Mouse (Mus musculus) mouse embryonic stem cell (cell line): ENCODE measurements at regions not wholly inside any gene's neighbourhood (a gene's known extent, or its start where the extent isn't known, plus 50 kb on each side); places are given as distances from the start of the nearest gene placed in this dataset.

Experiments used
- in situ Hi-C, 2 experiments: fragments of 300-500 bp; cut with MboI; formaldehyde crosslinking; loops; 1 replicate in 1 of 2; 3 replicates in 1 of 2; pipeline ENCODE4 v1.14.3; 2019 to 2020; ENCODE audit warnings: low sequenced_read_pairs in 2 of 2, low pct_unique_long_range_greater_than_20kb in 1 of 2, mixed read lengths in 1 of 2; ENCODE audit not compliant: unreplicated experiment in 1 of 2

DNA sequence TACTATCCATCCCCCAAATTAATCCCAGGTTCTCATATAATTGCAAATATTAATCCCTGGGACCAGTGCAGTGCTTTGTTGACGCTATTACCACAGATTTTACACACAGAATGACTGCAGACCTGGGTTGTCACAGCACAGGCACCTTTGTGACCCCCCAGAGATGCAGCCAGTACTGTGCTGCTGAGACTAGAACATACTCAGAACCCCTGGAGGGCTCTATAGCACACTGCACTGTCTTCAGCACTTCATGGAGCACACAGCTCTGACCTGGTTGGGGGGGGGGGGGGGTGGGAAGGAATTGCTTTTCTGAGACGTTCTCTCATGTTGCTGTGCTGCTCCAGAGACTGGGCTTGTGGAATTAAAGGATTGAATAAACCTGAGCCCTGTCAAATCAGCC lies 154.9 kb upstream of the Gm34302 start:
- in situ Hi-C loops: no loop called here

DNA sequence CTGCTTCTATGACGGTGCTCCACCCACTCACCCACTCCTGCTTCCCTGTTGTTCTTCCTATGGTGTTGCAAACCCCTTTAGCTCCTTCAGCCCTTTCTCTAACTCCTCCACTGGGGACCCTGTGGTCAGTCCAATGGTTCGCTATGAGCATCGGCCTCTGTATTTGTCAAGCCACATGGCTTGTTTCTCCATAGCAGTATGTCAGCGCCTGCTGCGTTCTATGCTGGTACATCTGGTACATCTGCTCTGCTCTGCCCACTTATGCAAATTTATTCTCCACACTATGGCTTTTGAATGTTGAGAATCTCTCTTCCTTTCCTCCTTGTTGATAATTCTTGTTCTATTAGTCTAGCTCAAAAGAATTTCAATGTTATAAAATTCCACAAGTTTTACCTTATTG lies 154.2 kb upstream of the Gm34302 start:
- in situ Hi-C loops: no loop called here

DNA sequence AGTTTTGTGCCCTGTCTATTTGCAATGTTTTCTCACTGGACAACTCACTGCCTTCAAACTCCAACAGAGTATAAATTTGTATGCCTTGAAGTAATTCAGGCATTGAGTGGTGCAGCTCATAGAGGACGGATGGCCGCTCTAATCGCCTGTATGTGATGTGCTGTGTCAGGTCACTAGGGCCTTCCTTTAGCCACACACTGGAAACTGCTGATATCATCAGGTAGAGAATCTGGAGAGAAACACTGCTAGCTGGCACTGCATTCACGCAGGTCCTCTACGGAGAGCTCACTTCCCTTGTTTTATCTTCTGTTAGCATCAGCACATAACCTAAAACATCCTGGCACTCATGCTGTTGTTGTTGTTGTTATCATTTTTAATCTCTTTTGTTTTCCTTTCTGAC lies 144.0 kb upstream of the Gm34302 start:
- in situ Hi-C loops: no loop called here

DNA sequence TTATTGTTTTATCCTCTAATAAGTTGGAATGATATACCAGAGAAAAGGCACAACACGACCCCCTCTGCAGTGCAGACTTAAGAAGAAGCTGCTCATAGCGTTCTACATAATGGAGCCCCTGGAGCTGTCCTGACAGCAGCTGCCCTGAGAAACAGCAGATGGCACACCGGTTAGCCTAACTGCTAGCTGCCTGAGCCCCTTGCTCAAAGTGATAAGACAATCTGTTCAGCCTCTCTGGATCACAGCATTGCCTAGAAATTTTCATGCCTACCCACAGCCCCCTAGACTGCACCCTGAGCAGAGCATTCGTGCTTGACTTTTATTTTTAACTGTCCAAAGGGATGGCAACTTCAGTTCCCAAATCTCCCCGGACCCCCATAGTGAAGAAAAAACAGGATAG lies 132.4 kb upstream of the Gm34302 start:
- in situ Hi-C loops: no loop called here

DNA sequence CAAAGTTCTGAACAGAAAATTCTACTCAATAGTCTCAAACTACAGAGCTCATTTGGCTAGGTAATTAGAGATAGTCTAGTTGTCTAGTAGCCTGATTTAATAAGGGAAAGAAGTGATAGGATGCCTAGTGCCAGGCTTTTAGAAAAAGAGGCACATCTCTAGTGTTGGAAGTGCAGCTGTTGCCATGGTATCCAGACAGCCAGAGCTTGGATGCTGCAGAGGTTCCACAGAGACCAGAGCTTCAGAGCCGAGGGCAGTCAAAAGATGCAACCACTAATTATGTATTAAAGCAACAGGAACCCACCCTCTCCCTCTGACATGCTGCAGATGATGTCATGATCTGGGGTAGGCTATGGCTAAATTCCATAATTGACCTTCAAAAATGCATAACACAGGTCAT lies 130.0 kb upstream of the Gm34302 start:
- in situ Hi-C loops: no loop called here

DNA sequence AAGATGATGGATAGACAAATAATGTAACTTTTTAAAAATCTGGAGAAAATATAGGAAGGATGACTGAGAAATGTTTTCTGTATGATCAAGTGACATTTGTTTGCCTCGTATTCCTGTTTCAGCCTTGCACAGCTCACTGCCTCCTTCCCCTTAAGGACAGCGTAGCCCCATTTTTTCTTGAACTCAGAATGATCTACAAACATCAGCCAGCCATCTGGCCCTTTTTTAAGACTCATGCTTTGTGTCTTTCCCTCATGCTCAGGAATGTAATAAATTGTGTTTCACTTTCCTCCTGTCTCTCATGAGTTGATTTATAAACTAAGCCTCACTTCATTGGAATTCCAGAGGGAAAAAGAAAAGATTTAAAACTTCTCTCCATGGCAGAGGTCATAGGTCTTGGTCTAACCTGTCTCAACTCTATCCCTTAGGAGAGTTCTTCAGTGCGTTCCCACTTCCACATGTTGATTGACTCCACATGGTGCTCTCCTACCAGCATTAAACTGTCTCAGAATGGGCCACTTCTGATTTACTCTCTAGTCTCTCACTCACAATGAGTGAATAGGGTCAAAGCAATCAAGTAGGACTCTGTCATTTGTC lies 129.2 kb upstream of the Gm34302 start:
- in situ Hi-C loops: no loop called here

DNA sequence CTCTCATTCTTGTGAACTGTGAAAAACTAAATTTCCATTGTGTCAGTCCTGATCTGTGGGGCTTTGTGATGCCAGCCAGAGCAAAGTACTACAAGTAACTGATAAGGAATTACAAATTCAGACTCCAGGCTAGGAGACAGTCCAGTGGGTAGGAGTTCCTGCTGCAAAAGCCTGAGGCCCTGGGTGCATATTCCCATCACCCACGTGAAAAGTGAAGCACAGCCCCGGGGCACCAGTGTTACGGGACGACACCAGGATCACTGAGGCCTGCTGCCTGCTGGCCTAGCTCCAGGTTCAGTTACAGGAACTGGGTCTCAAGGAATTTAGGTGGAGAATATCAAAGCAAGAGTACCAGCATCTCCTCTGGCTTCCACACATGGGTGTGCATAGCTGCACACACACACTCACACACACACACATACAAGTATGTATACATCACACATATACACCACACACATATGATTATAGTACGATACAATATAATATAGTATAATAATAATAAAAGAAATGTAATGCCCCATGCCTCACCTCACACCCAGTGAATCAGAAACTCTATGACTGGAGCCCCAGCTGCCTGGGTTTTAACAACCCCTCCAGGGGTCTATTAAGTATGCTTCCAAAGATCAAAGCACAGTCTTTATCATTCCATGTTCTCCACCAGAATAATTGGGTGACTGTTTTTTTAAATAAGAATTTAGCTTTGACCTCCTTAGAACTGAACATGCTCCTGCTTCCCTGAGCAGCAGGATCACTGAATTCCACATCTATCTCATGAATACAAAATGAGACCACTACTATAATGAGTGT lies 126.6 kb upstream of the Gm34302 start:
- in situ Hi-C loops: no loop called here

DNA sequence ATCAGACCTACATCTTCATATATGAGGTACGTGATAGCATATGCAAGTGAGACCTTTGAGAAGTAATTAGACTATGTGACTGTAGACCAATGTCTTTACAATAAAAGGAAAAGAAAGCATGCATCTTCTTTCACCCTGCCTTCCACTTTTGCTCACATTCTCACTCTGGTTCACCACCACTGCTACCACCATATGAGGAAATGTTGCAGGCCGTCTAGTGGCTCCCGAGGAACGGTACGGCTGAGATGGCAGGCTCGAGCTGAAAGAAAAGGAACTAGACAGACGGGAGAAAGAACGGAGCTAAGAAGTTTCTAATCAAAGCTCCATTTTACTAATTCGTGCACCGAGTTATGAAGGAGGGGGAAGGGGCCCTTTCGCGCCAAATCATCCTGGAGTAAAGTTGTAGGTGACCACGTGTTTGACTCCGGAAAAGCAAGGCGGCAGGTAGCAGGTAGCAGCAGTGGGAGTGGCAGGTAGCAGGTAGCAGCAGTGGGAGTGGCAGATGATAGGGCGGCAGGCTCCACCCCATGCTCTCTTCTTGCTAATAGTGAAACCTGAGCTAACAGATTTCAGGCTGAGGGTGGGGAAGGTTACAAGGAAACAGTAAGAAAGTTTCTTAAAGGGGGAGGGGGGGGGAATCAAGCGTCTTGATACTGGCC lies 125.9 kb upstream of the Gm34302 start:
- in situ Hi-C loops: no loop called here

DNA sequence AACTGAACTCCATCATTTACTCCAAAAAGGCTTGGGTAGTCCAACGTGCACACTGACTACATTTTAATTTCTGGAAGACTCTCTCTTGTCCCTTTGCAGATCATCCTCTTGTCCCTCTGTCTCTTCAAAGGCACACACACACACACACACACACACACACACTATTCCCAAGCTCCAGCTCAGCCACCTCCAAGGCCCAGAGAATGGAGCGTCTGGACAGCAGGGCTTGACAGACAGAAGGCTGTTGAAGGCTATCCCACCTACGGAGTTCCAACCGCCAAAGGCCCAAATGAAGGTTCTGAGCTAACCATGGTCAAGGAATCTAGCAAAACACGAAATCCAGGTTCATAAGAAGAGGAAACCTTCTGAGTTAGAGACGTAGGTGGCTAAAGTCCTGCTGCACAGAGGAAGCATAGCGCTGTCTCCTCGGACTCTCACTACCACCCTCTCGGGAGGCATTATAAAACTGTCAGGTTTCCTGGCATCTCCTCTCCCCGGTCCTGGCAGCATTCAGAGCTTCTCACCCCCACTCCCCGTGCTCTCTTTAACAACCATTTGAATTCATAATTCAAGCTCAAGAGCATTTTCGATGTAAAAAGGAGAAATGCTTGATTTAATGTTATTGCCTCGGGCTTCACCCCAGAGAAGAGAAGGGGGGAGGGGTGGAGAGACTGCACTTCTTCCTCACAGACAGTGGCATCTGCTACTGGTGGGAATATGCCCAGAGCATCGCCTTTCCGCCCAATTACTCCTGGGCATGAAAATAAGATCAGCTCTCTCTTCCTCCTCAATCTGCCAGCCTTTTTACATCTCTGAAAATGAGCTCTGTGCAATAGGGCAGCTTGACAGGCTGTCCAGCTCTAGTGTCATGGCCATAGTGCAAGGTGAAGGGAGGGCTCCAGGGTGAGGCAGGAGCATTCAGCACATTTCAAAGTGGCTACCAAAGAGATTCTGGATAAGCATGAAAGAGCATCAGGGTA lies 99.3 kb upstream of the Gm34302 start:
- in situ Hi-C loops: no loop called here

DNA sequence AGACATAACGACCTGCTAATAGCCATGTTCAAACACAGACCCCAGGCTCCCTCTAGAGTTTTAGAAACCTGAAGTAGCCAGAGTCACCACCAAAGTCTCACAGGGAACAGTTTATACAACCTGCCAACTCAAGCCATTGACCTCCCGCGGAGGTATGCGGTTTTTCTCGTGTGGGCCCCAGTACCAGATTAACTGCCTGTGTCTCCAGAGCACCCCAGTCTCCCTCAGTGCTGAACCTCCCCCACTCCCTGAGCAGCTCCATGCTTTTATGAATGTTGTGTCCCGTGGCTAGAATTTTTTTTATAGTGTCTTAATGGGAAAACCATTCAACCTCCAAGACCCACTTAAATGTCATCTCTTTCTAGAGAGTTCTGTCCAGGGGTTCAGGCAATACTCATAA lies 98.5 kb upstream of the Gm34302 start:
- in situ Hi-C loops: no loop called here

DNA sequence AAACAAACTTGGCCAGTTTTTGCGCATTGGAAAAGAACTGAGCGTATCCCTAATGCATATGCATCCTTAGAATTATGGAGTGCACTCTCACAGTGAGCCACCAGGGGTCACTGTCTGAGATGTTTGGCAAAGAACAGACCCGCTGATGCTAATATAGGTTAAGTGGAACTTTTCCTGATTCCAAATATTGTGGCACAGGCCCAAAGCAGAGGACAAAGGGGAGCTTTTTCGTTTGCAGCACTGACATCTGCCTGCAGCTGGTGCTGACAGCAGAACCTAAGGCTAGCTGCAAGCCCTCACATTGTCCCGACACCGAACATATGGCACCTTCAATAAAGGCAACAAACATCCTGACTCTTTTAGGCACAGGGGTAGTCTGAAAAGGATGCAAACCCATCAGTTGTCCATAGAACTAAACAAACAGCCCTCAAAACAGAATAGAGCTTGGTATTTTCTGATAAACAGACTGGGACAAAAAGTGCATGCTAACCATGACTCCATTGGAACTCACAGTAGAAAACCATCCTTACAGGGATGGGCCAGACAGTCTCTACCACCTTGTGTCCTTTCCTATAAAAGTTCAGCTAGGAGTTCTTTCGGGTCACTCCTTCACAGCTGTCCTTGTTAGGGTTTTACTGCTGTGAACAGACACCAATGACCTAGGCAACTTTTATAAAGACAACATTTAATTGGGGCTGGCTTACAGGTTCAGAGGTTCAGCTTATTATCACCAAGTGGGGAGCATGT lies 87.1 kb upstream of the Gm34302 start:
- in situ Hi-C loops: loop anchor here (25.0 kb wide), 2 partner anchors 292 to 1267 kb away; partner anchors contain the start of gene Vmn2r7 (in 1 of the 2)

DNA sequence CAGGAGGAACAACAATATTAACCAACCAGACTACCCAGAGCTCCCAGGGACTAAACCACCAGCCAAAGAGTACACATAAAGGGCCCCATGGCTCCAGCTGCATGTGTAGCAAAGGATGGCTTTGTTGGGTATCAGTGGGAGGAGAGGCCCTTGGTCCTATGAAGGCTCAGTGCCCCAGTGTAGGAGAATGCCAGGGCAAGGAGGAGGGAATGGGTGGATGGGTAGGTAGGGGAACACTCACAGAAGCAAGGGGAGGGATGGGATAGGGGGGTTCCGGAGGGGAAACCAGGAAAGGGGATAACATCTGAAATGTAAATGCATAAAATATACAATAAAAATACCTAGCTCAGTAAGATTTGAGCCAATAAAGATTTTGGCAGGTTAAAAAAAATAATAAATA lies 86.4 kb upstream of the Gm34302 start:
- in situ Hi-C loops: loop anchor here (25.0 kb wide), 2 partner anchors 292 to 1267 kb away; partner anchors contain the start of gene Vmn2r7 (in 1 of the 2)

DNA sequence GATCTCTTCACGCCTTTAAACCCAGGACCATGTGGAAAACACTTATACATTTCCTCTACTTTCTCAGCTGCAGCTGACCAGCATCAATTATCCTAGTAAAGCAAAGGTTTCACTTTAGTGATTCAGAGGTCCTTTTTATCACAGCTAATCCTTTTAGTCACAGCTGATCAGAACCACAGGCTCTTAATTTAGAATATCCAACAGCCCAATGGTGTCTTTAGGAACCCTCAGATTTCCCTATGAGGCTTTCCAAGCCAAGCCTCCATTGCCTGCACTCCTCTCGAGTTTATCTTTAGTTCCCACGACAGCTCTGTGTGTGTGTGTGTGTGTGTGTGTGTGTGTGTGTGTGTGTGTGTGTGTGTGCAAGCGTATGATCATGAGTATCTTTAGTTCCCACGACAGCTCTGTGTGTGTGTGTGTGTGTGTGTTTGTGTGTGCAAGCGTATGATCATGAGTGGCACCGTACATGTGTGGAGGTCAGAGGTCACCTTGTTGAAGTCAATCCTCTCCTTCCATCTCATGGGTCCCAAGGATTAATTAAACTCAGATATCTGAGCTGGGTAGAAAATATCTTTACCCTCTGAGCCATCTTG lies 85.4 kb upstream of the Gm34302 start:
- in situ Hi-C loops: loop anchor here (25.0 kb wide), 2 partner anchors 293 to 1268 kb away; partner anchors contain the start of gene Vmn2r7 (in 1 of the 2)

DNA sequence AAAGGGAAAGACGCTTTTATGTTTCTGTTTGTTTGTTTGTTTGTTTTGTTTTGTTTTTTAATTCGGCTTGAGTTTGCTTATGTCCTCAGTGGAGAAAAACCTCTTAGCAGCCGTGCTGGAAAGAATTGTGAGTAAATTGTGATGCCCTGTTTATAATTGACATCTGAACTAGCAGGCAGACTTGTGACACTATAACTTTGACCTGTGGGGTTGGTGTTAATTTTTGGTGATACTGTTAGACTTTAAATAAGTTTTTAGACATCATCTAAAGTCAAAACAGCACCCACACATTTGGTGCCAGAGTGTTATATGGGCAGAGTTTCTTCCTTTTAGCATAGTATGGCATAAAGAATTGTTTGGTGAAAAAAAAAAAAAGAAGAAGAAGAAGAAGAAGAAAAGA lies 84.0 kb upstream of the Gm34302 start:
- in situ Hi-C loops: loop anchor here (25.0 kb wide), 2 partner anchors 295 to 1270 kb away; partner anchors contain the start of gene Vmn2r7 (in 1 of the 2)

DNA sequence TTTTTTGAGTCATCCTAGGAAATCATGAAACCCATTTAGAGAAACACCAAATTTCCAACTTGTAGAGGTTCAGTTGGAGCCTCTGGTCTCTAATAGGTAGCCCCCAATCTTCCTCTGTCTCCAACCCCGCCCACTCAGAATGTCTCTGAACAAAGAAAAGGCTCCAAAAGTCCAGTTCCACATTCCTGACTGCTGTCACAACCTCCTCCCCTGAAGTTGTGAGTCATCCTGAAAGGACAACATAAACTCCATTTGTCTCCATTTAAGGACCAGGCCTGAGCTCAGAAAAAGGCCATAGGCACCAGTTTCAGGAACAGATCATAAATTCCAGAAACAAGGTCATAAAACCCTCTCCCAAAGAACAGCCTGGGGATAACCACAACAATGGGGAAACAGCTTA lies 79.4 kb upstream of the Gm34302 start:
- in situ Hi-C loops: loop anchor here (25.0 kb wide), 2 partner anchors 299 to 1274 kb away; partner anchors contain the start of gene Vmn2r7 (in 1 of the 2)

DNA sequence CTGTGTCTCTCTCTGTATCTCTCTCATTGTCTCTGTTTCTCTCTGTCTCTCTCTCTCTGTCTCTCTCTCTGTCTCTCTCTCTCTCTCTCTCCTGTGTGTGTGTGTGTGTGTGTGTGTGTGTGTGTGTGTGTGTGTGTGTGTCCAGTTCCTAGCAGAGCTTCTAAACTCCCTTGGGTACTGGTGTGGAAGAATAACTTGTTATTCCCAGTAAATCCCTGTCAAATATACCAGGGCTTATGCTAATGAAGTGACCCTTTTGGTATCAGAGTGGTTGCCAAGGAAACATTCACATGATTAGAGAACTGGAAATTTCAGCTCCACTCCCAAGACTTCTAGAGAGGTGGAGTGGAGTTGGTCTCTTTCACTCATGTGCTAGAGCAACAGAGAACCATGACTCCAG lies 78.9 kb upstream of the Gm34302 start:
- in situ Hi-C loops: loop anchor here (25.0 kb wide), 2 partner anchors 300 to 1275 kb away; partner anchors contain the start of gene Vmn2r7 (in 1 of the 2)

DNA sequence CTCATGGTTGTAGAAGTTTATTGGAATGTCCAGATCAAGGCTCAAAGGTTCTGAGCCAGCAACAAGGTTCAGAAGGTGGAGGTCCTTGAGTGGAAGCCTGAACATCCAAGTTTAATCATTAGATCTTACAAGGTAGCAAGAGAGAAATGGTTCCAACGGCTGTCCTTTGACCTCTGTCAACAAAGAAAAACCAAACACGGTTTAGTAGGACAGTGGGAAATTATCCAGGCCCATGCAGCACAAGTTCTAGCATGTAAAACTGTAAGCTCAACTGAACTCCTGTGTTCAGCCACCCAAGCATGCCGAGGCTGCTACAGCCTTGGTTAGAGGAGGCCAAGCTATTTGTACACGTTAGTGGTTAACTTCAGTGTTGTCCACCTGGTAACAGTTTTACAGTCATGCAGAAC lies 77.1 kb upstream of the Gm34302 start:
- in situ Hi-C loops: loop anchor here (25.0 kb wide), 2 partner anchors 302 to 1277 kb away; partner anchors contain the start of gene Vmn2r7 (in 1 of the 2)
